In genomic region chr8:88793746-88794614, GRCm38 (mm10) we compare ENCODE assay signal across 10 mouse cellular contexts.
DNase-seq lines count a peak whose midpoint lies in the region; ATAC-seq lines count a peak whose summit lies in the region.
"Had no signal": no experiment of that assay in that cellular context is flagged by ENCODE, and none has a peak within 500 bp of the region (broad histone marks: within the 10 kb centered on the region; RNA-seq: fewer than 3 reads in every experiment).

No protein-coding gene starts in this region.

- H3K9me3 ChIP-seq in hindbrain, embryonic 11.5 days (ENCODE audit: control insufficient read depth, low read length), result no peaks in the 10 kb centered on the region
- no peaks in the 10 kb centered on the region for H3K9me3 ChIP-seq in hindbrain, embryonic 10.5 days
- no peaks in the 10 kb centered on the region for H3K9me3 ChIP-seq in forebrain, embryonic 10.5 days
- no peaks in the 10 kb centered on the region for H3K9me3 ChIP-seq in hindbrain, embryonic 16.5 days (ENCODE audit: control insufficient read depth, low read length)

- no peaks in the 10 kb centered on the region for H3K27me3 ChIP-seq in hindbrain, embryonic 11.5 days (ENCODE audit: control insufficient read depth, insufficient read depth, low read length)
- peaks cover 4% of the 10 kb centered on the region; the same call in 1 of the 2 replicates for H3K27me3 ChIP-seq in hindbrain, embryonic 10.5 days (ENCODE audit: insufficient read depth, poor library complexity, severe bottlenecking)
- H3K27me3 ChIP-seq in forebrain, embryonic 10.5 days (ENCODE audit: poor library complexity, severe bottlenecking), result peaks cover 7% of the 10 kb centered on the region; the same call in 1 of the 2 replicates
- no peaks in the 10 kb centered on the region for H3K27me3 ChIP-seq in hindbrain, embryonic 16.5 days (replicated peaks; ENCODE audit: control insufficient read depth, insufficient read depth, low read length)

- no peak overlapping the region; the same call in 1 of the 2 replicates for H3K27ac ChIP-seq in hindbrain, embryonic 11.5 days (ENCODE audit: low read depth, low read length)
- H3K27ac ChIP-seq in hindbrain, embryonic 10.5 days, result no peak overlapping the region
- H3K27ac ChIP-seq in forebrain, embryonic 10.5 days, result peak overlapping the region; percentile 20; the same call in 1 of the 2 replicates
- no peak overlapping the region; the same call in 1 of the 2 replicates for H3K27ac ChIP-seq in hindbrain, embryonic 16.5 days (ENCODE audit: low read depth, low read length)

- H3K36me3 ChIP-seq in hindbrain, embryonic 11.5 days (ENCODE audit: control insufficient read depth, insufficient read depth, low read length), result no peaks in the 10 kb centered on the region
- H3K36me3 ChIP-seq in hindbrain, embryonic 10.5 days, result no peaks in the 10 kb centered on the region
- H3K36me3 ChIP-seq in forebrain, embryonic 10.5 days (replicated peaks), result no peaks in the 10 kb centered on the region
- H3K36me3 ChIP-seq in hindbrain, embryonic 16.5 days (ENCODE audit: control insufficient read depth, insufficient read depth, low read length), result no peaks in the 10 kb centered on the region

- WGBS in hindbrain, embryonic 11.5 days, result 77% methylated on average over 24 of the region's 24 CpGs
- 86% methylated on average over 24 of the region's 24 CpGs for WGBS in hindbrain, embryonic 10.5 days
- WGBS in forebrain, embryonic 10.5 days, result 87% methylated on average over 24 of the region's 24 CpGs
- WGBS in hindbrain, embryonic 16.5 days, result 46% methylated on average over 24 of the region's 24 CpGs

- H3K4me1 ChIP-seq in hindbrain, embryonic 11.5 days (replicated peaks; ENCODE audit: control insufficient read depth, insufficient read depth, low read length), result no peaks in the 10 kb centered on the region
- H3K4me1 ChIP-seq in hindbrain, embryonic 10.5 days (replicated peaks), result peaks cover 11% of the 10 kb centered on the region
- H3K4me1 ChIP-seq in forebrain, embryonic 10.5 days, result peaks cover 27% of the 10 kb centered on the region
- peaks cover 9% of the 10 kb centered on the region for H3K4me1 ChIP-seq in hindbrain, embryonic 16.5 days (ENCODE audit: control insufficient read depth, insufficient read depth, low read depth, low read length)

- no peak overlapping the region for H3K4me2 ChIP-seq in hindbrain, embryonic 11.5 days (replicated peaks; ENCODE audit: low read depth, low read length)
- peak overlapping the region; percentile 20 for H3K4me2 ChIP-seq in hindbrain, embryonic 16.5 days (ENCODE audit: low read length)

- peak; percentile 60 for ATAC-seq in hindbrain, embryonic 11.5 days (ENCODE audit: low FRiP score)
- peak; percentile 82 for ATAC-seq in hindbrain, embryonic 16.5 days
- no peak for ATAC-seq in inflammation-experienced regulatory T-cells, adult 6 months

- peak; percentile 34 for DNase-seq in hindbrain, embryonic 11.5 days (ENCODE audit: low spot score)
- DNase-seq in hindbrain, embryonic 10.5 days (ENCODE audit: low spot score), result no peak
- DNase-seq in forebrain, embryonic 10.5 days (ENCODE audit: extremely low spot score, low spot score), result no peak
- peak; percentile 92 for DNase-seq in retina, postnatal 1 day
- no peak for DNase-seq in thymus, postnatal 10 days (ENCODE audit: low spot score in 2 of 2)
- DNase-seq in liver, result no peak
- DNase-seq: B cell, adult 2 months; kidney, postnatal 25 days had no signal

- H3K9ac ChIP-seq in hindbrain, embryonic 11.5 days (ENCODE audit: low read depth, low read length), result no peak overlapping the region
- H3K9ac ChIP-seq in hindbrain, embryonic 16.5 days (ENCODE audit: low read depth, low read length), result no peak overlapping the region

- H3K4me3 ChIP-seq in hindbrain, embryonic 11.5 days (ENCODE audit: low read depth, low read length), result no peak overlapping the region
- no peak overlapping the region for H3K4me3 ChIP-seq in hindbrain, embryonic 10.5 days
- no peak overlapping the region; the same call in 1 of the 2 replicates for H3K4me3 ChIP-seq in forebrain, embryonic 10.5 days
- no peak overlapping the region; the same call in 1 of the 2 replicates for H3K4me3 ChIP-seq in hindbrain, embryonic 16.5 days (ENCODE audit: low read length)

Comparison
In these comparisons a context has a peak if more than half of its experiments do, and no peak if none do; other contexts are left out.
1. DNase-seq: peak in hindbrain, embryonic 11.5 days (single experiment) and retina, postnatal 1 day (single experiment); none in hindbrain, embryonic 10.5 days (single experiment), forebrain, embryonic 10.5 days (single experiment), thymus, postnatal 10 days (0 of 2) and liver (single experiment).